Mouse (Mus musculus): ENCODE data around the gene Tex2. TPM values are rescaled to one million over a fixed set of nuclear protein-coding genes. Genes with fewer than 3 reads are reported as not detected.
A peak's percentile ranks its signal among the peaks of the same experiment; 100 is the strongest.

Gene Tex2
- polyA plus RNA-seq, 1 experiment from 2014 or later = 12.0 TPM

DNA sequence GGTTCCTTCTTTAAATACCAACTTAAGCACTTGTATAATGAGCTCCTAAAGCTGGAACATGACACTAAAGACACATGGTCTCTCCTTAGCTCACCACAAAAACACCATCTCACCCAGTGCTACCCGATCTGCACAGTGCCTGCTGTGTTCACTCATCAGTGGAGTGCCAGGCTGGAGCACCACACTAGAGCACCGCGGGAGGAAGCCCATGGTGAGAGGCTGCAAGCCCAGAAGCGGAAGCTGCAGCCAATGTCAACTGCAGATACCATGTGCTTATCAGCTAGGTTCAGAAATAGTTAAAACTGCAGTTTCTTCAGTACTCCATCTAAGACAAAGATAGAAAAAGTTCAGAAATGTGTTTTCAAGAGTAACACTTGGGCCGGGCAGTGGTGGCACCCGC is 14.9 kb downstream of the Tex2 start:
- Histone ChIP-seq H3K4me3 (no peak overlapping the region), H3K9ac (no peak overlapping the region), H3K4me1 (replicated peaks) (peaks cover 14% of the 10 kb centered on the region), H3K36me3 (no peaks in the 10 kb centered on the region), H3K4me2 (no peak overlapping the region), H3K9me3 (replicated peaks) (no peaks in the 10 kb centered on the region), H3K27me3 (no peaks in the 10 kb centered on the region), H3K27ac (no peak overlapping the region)
- 49% methylated on average over 6 of the region's 6 CpGs for WGBS
- ATAC-seq (replicated peaks; ENCODE audit: insufficient number of reproducible peaks, insufficient read depth, low FRiP score, low read depth) = no peak

DNA sequence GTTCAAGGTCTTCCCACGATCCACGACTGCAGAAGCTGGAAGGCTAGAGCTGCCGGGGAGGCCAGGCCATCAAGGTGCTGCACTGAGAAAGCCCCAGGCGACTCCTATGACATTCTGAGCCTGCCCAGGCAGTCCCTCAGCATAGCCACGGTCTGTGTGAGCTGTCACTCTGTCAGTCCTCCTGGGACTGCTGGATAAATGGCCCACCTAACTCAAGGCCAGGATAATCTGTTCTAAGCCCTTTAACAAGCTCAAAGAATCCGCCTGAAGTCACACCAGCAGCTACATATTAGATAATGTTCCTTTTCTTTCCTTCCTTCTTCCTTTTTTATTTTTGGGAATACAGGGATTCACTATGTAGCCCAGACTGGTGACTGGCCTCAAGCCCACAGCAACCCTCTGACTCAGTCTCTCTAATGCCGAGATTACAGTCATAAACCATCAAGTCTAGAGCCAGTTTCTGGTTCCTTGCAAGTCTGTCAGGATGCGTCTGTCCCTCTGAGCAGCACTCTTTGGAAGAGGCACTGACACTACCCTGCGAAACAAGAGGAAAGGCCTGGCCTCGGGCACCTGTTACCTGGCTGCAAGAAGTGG is 15.4 kb downstream of the Tex2 start:
- Histone ChIP-seq H3K9ac (no peak overlapping the region), H3K27me3 (no peaks in the 10 kb centered on the region), H3K4me2 (no peak overlapping the region), H3K27ac (no peak overlapping the region), H3K9me3 (replicated peaks) (no peaks in the 10 kb centered on the region), H3K4me3 (no peak overlapping the region), H3K4me1 (replicated peaks) (peaks cover 14% of the 10 kb centered on the region), H3K36me3 (no peaks in the 10 kb centered on the region)
- ATAC-seq (replicated peaks; ENCODE audit: insufficient number of reproducible peaks, insufficient read depth, low FRiP score, low read depth) = no peak
- WGBS = 68% methylated on average over 10 of the region's 10 CpGs

DNA sequence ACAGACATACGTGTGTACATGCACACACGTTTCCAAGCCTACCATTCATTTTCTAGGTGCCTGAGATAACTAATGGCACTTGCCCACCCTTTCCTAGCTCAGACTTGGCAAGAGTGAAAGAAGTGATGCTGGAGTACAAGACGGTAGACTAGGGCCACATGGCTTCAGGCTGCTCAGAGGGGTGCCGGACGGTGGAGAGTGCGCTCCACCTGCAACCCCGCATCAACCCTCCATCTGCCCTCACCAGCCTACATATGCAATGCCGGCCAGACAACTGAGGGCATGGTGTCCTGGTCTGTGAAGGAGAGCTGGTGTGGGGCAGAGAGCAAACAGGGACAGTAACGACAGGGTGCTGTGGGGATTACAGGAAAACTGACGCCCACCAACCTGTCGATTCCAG is 22.0 kb downstream of the Tex2 start:
- no peaks in the 10 kb centered on the region for H3K36me3 ChIP-seq
- no peak overlapping the region for H3K4me2 ChIP-seq
- H3K9me3 ChIP-seq (replicated peaks) = no peaks in the 10 kb centered on the region
- WGBS = 83% methylated on average over 11 of the region's 11 CpGs
- H3K27me3 ChIP-seq = no peaks in the 10 kb centered on the region
- H3K9ac ChIP-seq = no peak overlapping the region
- H3K4me1 ChIP-seq (replicated peaks) = peaks cover 25% of the 10 kb centered on the region
- ATAC-seq (replicated peaks; ENCODE audit: insufficient number of reproducible peaks, insufficient read depth, low FRiP score, low read depth) = no peak
- no peak overlapping the region for H3K4me3 ChIP-seq
- H3K27ac ChIP-seq = no peak overlapping the region

DNA sequence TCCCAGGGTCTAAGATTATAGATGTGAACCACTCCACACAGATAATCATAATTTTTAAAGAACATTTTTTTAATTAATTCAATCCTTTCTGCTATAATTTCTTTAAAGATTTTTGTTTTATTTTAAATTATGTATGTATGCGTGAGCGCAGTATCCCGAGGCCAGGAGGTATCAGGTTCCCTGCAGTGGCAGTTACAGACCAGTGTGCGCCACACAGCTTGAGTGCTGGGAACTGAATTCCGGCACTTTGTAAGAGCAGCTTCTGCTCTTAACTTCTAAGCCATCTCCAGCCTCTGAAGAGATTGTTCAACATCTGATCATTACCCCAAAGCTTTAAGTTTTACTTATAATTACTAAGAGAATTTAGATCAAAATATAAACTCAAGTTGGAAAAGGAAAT is 23.1 kb downstream of the Tex2 start:
- Histone ChIP-seq H3K4me3 (no peak overlapping the region), H3K4me1 (replicated peaks) (peaks cover 25% of the 10 kb centered on the region), H3K27me3 (no peaks in the 10 kb centered on the region), H3K36me3 (no peaks in the 10 kb centered on the region), H3K27ac (no peak overlapping the region), H3K4me2 (no peak overlapping the region), H3K9ac (no peak overlapping the region), H3K9me3 (replicated peaks) (no peaks in the 10 kb centered on the region)
- no peak for ATAC-seq (replicated peaks; ENCODE audit: insufficient number of reproducible peaks, insufficient read depth, low FRiP score, low read depth)
- 75% methylated on average over 5 of the region's 5 CpGs for WGBS

- no peaks in the 10 kb centered on the region for H3K36me3 ChIP-seq
- no peak overlapping the region for H3K9ac ChIP-seq
- WGBS = 20% methylated on average over 8 of the region's 8 CpGs
- no peak overlapping the region for H3K4me2 ChIP-seq
- H3K4me3 ChIP-seq = no peak overlapping the region
- no peak overlapping the region for H3K27ac ChIP-seq
- no peak for ATAC-seq (replicated peaks; ENCODE audit: insufficient number of reproducible peaks, insufficient read depth, low FRiP score, low read depth)
- H3K4me1 ChIP-seq (replicated peaks) = peaks cover 25% of the 10 kb centered on the region
- no peaks in the 10 kb centered on the region for H3K27me3 ChIP-seq
- no peaks in the 10 kb centered on the region for H3K9me3 ChIP-seq (replicated peaks)
These were observed 24.4 kb downstream of the Tex2 start for GRCm38 (mm10) chr11:106588781-106589180.

DNA sequence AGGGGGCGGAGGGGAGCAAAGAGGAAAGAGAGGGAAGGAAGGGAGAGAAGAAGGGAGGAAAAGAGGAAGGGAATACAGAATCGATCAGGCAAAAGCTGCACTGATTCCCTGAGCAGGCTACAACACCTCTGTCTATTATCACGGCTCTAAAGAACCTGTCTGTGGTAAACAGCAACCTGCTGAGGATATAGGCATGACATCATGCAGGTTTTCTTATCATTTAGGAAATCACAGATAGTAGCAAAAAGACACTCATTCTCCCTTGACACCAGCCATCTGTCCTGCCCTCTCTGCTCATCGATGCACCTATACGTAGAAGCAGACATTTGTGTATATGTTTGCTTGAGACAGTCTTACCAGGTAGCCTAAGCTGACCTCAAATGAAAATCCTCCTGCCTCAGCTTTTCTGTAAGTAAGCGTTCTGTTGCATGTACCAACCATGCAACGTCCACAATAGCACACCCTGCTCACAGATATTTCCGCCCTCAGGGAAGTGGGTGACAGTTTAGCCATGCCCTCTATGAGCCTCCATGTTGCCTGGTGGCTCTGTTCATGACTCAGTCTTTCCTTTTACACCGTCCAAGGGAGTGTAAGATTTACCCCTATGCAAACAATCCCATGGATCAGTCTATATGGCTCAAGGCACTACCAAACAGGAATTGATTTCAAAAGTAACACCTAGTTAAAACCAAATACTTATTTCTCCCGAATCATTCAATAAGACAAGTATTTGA is 25.3 kb downstream of the Tex2 start:
- Histone ChIP-seq H3K27ac (no peak overlapping the region), H3K36me3 (no peaks in the 10 kb centered on the region), H3K4me1 (replicated peaks) (peaks cover 25% of the 10 kb centered on the region), H3K27me3 (no peaks in the 10 kb centered on the region), H3K4me2 (no peak overlapping the region), H3K9ac (no peak overlapping the region), H3K9me3 (replicated peaks) (no peaks in the 10 kb centered on the region), H3K4me3 (no peak overlapping the region)
- 78% methylated on average over 10 of the region's 10 CpGs for WGBS
- no peak for ATAC-seq (replicated peaks; ENCODE audit: insufficient number of reproducible peaks, insufficient read depth, low FRiP score, low read depth)

GRCm38 (mm10) chr11:106583801-106584200 is 29.4 kb downstream of the Tex2 start:
- Histone ChIP-seq H3K4me1 (replicated peaks) (peaks cover 23% of the 10 kb centered on the region), H3K27me3 (no peaks in the 10 kb centered on the region), H3K9ac (no peak overlapping the region), H3K9me3 (replicated peaks) (no peaks in the 10 kb centered on the region), H3K27ac (no peak overlapping the region), H3K4me3 (no peak overlapping the region), H3K4me2 (no peak overlapping the region), H3K36me3 (no peaks in the 10 kb centered on the region)
- no peak for ATAC-seq (replicated peaks; ENCODE audit: insufficient number of reproducible peaks, insufficient read depth, low FRiP score, low read depth)
- 92% methylated on average over 1 of the region's 1 CpGs for WGBS

DNA sequence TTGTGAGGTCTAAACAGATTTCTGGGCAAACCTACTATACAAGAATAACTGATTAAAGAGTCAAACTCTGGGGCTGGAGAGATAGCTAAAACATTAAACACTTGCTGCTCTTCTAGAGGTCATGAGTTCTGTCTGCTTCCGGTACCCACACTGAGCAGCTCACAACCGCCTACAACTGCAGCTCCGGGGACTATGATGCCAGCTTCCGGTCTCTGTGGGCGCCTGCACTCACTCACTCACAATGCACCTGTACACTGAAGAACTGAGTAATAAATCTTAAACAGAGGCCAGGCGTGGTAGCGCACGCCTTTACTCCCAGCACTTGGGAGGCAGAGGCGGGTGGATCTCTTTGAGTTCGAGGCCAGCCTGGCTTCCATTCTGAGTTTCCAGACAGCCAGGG is 31.9 kb downstream of the Tex2 start:
- Histone ChIP-seq H3K9ac (no peak overlapping the region), H3K4me2 (no peak overlapping the region), H3K4me1 (replicated peaks) (peaks cover 18% of the 10 kb centered on the region), H3K27me3 (no peaks in the 10 kb centered on the region), H3K4me3 (no peak overlapping the region), H3K36me3 (no peaks in the 10 kb centered on the region), H3K9me3 (replicated peaks) (no peaks in the 10 kb centered on the region), H3K27ac (no peak overlapping the region)
- 88% methylated on average over 10 of the region's 10 CpGs for WGBS
- no peak for ATAC-seq (replicated peaks; ENCODE audit: insufficient number of reproducible peaks, insufficient read depth, low FRiP score, low read depth)

- no peak overlapping the region; the same call in 1 of the 2 replicates for H3K27ac ChIP-seq
- H3K9me3 ChIP-seq (replicated peaks) = no peaks in the 10 kb centered on the region
- peaks cover 18% of the 10 kb centered on the region for H3K4me1 ChIP-seq (replicated peaks)
- H3K36me3 ChIP-seq = no peaks in the 10 kb centered on the region
- H3K9ac ChIP-seq = no peak overlapping the region
- 80% methylated on average over 8 of the region's 8 CpGs for WGBS
- H3K4me3 ChIP-seq = no peak overlapping the region
- ATAC-seq (replicated peaks; ENCODE audit: insufficient number of reproducible peaks, insufficient read depth, low FRiP score, low read depth) = no peak
- H3K4me2 ChIP-seq = no peak overlapping the region
- no peaks in the 10 kb centered on the region for H3K27me3 ChIP-seq
These were observed 32.8 kb downstream of the Tex2 start for GRCm38 (mm10) chr11:106580468-106580867.

GRCm38 (mm10) chr11:106579957-106580356 is 33.3 kb downstream of the Tex2 start:
- ATAC-seq (replicated peaks; ENCODE audit: insufficient number of reproducible peaks, insufficient read depth, low FRiP score, low read depth) = no peak
- no peak overlapping the region for H3K4me2 ChIP-seq
- WGBS = 45% methylated on average over 5 of the region's 5 CpGs
- H3K4me1 ChIP-seq (replicated peaks) = peaks cover 18% of the 10 kb centered on the region
- no peaks in the 10 kb centered on the region for H3K27me3 ChIP-seq
- no peaks in the 10 kb centered on the region for H3K36me3 ChIP-seq
- no peak overlapping the region for H3K9ac ChIP-seq
- H3K27ac ChIP-seq = no peak overlapping the region
- no peaks in the 10 kb centered on the region for H3K9me3 ChIP-seq (replicated peaks)
- no peak overlapping the region for H3K4me3 ChIP-seq

DNA sequence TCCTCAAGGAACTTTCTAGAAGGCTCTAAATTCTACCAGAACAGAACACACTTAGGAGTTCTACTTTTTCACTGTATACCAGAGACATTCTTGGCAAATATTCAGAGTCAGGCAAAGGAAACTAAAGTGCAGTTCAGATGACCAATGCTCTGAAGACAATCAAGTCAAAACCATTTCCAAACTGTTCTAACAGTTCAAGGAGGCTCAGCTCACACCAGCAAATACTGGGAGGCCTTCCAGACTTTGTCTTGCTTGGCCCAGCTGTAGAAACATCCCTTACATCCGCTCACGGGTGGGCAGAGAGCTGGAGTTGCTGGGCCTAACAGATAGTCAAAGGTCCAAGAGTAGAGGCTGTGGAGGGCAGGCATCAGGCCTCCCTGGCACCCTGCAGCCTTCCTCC is 34.1 kb downstream of the Tex2 start:
- no peaks in the 10 kb centered on the region for H3K9me3 ChIP-seq (replicated peaks)
- peak overlapping the region; percentile 37 for H3K27ac ChIP-seq
- H3K4me3 ChIP-seq = no peak overlapping the region
- H3K36me3 ChIP-seq = no peaks in the 10 kb centered on the region
- H3K27me3 ChIP-seq = no peaks in the 10 kb centered on the region
- no peak for ATAC-seq (replicated peaks; ENCODE audit: insufficient number of reproducible peaks, insufficient read depth, low FRiP score, low read depth)
- no peak overlapping the region for H3K9ac ChIP-seq
- 68% methylated on average over 2 of the region's 2 CpGs for WGBS
- H3K4me2 ChIP-seq = no peak overlapping the region
- H3K4me1 ChIP-seq (replicated peaks) = peaks cover 21% of the 10 kb centered on the region

All from heart, embryonic 15.5 days (tissue).